Mouse (Mus musculus) heart, adult 9 months (tissue): Measurements from ENCODE around the gene Cdkn1b.

Experiments
- DNase-seq, 2 experiments: peaks; one replicate each; pipeline ENCODE4 v3.0.0; 2022; ENCODE audit warnings: low spot score in 2 of 2

Gene Cdkn1b

DNA sequence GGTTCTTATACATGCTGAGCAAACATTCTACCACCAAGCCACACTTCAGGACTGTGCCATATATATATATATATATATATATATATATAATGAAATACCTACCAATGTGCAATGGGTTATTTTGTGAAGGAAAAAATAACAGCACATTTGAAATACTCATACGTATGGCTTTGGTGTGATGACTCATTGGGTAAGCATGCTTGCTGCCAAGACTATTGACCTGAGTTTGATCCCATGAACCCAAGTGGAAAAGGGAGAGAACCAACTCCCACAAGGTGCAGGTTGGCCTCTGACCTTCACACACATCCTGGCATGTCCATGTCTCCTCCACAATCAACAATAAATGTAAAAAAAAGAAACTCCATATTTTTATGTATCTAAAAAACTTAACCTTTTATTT, 48.1 kb downstream of the Cdkn1b start:
- no peak for DNase-seq

DNA sequence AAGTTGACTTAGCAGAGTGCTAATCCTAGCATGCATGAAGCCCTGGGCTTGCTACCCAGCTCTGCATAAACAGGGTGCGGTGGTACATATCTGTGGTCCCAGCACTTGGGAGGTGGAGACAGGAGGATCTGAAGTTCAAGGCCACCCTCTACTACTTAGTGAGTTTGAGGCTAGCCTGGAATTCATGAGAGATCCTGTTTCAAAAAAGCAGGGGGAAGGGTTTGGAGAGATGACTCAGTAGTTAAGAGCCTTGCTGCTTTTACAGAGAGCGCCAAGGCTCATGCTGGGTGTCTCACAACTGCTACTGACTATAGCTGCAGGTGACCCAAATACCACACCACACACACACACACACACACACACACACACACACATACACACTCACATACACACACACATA, 49.3 kb downstream of the Cdkn1b start:
- DNase-seq = no peak

- no peak for DNase-seq
Measured at GRCm38 (mm10) chr6:134972096-134972495, 51.9 kb downstream of the Cdkn1b start.
